Mouse (Mus musculus) heart, postnatal 14 days (tissue): Measurements from ENCODE around the gene Lyrm9. TPM values are rescaled to one million over a fixed set of nuclear protein-coding genes. Genes with fewer than 3 reads are reported as not detected.
A peak's percentile ranks its signal among the peaks of the same experiment; 100 is the strongest.
"Not testable (repeated sequence)": the region's sequence is repeated elsewhere in the genome, so short reads cannot be mapped to it uniquely, and the experiment has no call there.

ENCODE experiments used
- DNase-seq, 2 experiments: peaks; one replicate each; pipeline ENCODE4 v3.0.0; 2021 to 2022
- intact Hi-C: fragments of 180-260 bp; cut with DNase I; formaldehyde crosslinking; loops from one replicate; pipeline ENCODE4 v1.15.1; 2025
- total RNA-seq, 2 experiments: library from RNA; stranded (reverse); gene quantifications; 2 replicates each; pipeline ENCODE4 v1.2.3; 2021

Lyrm9 gene
- total RNA-seq, 2 experiments from 2014 or later: 31.1 to 36.3 TPM

DNA sequence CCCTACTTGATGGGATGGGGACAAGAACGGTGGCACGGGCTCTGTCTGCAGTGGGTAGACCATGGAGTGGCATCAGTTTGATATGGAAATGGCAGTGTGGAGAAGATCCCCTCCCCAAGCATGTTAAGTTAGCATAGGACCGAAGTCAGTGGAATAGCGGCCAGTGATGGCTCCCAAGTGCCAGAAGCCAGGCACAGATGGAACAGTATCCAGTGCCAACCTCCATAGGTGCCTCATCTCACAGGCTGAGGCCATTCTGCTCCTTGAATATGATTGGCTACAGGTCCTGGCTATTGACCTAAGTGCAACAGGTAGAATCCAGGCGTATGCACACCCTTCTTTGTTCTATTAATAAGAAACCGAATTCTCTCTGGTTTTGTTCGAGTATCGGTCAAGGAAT is 15.6 kb downstream of the Lyrm9 start:
- intact Hi-C loops: loop anchor here (10.0 kb wide), 1 partner anchor 313 kb away; no protein-coding TSS in a partner anchor

DNA sequence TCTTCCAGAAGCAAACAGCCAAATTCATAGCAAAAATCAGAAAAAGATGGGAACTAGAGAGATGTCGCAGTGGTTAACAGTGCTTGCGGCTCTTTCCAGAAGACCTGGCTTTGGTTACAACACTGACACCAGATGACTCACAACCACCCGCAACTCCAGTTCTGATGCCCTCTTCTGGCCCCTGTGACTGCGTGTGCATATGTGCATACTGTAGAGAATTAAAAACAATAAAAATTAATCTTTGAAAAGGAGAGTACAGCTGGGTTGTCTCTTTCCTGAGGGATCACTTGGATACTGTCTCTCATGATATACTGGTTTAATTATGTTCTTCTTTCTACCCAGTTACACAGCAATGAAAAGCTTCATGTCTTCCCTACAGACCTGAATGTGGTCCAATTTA is 20.2 kb downstream of the Lyrm9 start:
- no peak for DNase-seq
- intact Hi-C loops: loop anchor here (10.0 kb wide), 1 partner anchor 308 kb away; no protein-coding TSS in a partner anchor

More for the DNA sequence above, 15.6 kb downstream of the Lyrm9 start:
- no peak for DNase-seq

DNA sequence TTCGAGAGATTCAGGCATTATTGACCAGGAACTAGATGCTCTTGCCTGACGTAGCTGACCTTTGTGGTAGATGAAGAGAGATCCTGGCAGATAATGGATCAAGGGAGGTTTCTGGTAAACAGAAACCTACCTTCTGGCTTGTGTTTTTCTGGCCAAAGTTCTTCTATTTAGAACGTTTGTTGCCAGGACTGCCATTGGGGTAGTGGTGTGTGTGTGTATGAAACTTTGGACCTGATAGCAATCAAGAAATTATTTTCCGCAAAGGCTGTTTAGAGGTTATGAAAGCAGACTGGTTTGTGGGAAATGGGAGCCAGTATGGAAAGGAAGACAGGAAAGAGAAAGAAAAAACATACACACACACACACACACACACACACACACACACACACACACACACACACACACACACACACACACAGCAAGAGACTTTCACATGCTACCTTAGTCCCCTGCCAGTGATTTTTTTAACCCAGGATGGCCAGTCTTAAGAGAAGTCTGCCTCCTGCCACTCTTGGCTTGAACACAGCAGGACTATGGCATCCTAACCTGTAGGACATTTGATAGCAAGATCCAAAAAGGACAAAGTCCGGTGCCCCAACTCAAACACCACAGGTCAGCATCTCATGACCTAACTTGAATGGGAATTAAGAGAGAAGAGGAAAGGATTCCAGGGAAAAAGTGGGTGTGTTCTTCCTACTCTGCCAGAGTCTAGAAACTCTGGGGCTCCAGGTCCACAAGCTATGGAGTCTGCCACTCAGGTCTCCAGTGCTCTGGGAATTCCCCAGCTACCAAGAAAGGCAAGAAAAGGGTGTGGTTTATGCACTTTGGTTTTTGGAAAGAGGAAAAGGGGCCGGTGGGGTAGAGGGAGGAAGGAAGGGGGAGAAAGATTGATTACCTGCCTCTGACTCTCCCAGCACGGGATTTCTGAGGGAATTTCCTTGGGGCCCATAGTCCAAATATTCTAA is 21.8 kb downstream of the Lyrm9 start:
- intact Hi-C loops: loop anchor here (10.0 kb wide), 1 partner anchor 307 kb away; no protein-coding TSS in a partner anchor
- DNase-seq: no peak

DNA sequence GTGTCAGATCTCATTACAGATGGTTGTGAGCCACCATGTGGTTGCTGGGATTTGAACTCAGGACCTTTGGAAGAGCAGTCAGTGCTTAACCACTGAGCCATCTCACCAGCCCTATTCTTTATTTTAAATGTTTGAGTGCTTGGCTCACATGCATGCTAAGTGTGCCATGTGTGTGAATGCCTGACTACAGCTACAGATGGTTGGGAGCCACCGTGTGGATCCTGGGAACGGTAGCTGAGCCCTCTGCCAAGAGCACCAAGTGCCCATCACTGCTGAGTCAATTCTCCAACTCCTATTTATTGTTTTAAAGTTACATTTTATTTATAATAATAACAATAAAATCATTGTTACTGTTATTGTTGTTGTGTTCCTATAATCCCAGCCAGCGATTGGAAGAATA is 23.5 kb downstream of the Lyrm9 start:
- no peak for DNase-seq
- intact Hi-C loops: loop anchor here (10.0 kb wide), 2 partner anchors 305 to 365 kb away; no protein-coding TSS in a partner anchor

DNA sequence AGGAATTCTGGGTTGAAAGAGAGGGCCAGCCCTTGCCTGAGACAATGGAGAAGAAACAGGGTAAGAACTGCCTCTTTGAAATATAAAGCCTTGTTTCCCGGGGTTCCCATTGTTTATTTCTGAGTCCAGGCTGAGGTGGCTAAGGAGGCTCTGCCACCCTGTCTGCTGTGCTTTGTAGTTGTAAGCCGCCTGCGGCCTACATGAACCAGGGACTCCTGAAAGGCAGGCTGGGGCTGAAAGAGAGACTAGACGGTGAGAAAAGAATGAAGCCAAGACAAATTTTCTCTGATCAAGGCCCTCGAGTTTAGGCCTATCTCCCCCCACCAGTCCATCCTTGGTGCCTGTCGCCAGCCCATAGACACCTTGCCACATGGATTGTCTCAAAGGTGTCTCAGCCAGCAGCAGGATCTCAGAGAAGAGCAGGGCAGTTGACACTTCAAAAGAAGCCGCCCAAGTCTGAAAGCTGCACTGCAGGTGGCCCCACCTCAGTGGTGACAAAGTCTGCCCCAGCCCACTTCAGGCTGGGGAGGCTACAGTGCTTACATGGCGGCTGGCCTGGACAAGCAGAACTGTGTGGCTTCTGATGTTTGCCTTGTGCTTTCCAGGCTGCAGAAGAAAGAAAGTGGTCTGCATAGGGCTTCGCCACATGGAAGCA is 25.0 kb downstream of the Lyrm9 start:
- intact Hi-C loops: loop anchor here (10.0 kb wide), 1 partner anchor 363 kb away; no protein-coding TSS in a partner anchor

DNA sequence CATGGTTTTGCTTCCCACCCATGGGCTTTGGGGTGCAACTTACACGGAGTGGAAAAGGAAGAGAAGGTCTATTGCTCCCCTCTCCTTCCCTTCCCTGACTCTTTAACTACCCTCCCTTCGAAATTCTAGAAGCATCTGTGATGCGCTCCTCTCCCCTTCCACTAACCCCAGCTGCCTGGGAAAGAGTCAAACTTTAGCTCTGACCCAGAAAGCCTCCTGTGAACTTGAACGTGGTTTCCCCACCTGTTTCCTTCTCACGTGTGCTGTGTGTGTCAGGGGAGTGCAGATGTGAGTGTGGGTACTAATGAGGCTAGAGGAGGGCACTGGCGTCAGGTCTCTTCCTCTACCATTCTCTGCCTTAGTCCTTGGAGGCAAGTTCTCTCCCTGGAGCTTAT is 25.5 kb downstream of the Lyrm9 start:
- intact Hi-C loops: loop anchor here (10.0 kb wide), 1 partner anchor 363 kb away; no protein-coding TSS in a partner anchor
- no peak for DNase-seq

More for the DNA sequence above, 25.0 kb downstream of the Lyrm9 start:
- DNase-seq: no peak

DNA sequence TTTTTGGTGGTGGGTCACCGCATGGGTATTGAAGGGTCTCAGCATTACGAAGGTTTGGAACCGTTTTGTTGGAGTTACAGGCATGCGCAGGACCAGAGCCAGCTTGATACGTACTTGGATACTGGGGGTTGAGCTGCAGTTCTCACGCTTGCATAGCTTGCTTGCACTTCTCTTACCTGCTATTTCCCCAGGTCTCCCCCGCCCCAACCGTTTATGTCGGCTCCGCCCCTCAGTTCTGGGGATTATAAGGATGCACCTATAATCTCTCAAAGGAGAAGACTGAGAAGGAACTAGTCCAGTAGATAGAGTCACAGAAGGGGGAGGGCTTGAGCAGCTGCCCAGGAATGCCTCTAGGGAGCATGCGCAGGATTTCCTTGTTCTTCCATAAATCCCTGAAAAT is 26.1 kb downstream of the Lyrm9 start:
- intact Hi-C loops: loop anchor here (10.0 kb wide), 1 partner anchor 362 kb away; no protein-coding TSS in a partner anchor
- no peak for DNase-seq

DNA sequence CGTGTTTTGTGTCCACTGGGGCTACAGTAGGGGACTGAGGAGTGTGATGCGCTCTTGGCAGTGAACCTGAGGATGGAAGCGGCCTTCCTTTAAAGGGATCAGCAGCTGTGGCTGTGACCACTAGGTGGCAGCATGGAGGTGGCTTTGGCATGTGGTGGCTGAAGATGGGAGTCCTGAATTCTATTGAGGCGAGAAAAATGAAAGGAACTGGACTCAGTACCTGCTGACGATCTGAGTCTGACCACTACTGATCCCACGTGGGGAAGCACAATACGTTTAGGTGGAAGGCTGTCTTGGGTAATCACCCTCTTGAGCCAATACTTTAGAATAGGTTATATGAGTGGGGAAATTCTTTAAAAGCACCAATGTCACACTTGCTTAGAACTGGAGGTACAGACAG is 29.9 kb downstream of the Lyrm9 start:
- intact Hi-C loops: loop anchor here (1.0 to 10.0 kb wide), 3 partner anchors 67 to 358 kb away; no protein-coding TSS in a partner anchor
- DNase-seq: peak; percentile 85 to 93

DNA sequence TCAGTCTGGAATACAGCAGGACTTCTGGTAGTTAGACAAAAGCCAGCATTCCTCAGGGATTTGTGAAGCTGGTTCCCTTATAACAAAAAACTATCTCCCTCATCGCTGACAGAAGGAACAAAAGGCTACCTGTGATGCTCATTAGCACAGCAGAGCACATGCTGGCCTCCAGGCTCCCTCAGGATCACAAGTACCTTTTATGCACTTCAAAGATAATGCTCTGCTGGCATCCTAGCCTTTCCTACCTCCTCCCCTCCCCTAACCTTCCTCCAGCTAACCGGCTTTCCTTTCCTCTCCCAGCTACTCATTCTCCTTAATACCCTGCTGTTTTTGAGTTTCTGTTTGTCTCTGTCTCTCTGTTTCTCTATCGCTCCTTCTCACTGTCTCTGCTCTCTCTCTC is 31.2 kb downstream of the Lyrm9 start:
- intact Hi-C loops: loop anchor here (10.0 kb wide), 1 partner anchor 357 kb away; no protein-coding TSS in a partner anchor
- DNase-seq: no peak

DNA sequence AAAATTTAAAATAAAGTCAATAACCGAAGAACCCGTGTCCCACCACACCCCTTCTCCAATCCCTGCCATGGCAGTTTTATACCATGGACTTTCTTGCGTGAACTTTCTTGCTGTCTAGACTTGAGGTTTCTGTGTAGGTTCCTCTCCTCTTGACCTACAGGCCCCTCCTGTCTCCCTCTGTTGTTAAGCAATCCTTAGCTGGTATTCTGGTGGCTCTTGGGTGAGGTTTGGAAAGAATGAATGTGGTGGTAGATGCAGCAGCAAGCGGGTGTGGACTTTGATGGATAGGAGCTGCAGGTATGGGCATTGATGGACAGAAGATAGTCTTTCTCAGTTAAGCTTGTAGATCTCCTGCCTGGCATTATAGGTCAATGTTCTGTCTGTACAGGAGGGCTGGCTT is 37.5 kb downstream of the Lyrm9 start:
- intact Hi-C loops: no loop called here
- no peak for DNase-seq

DNA sequence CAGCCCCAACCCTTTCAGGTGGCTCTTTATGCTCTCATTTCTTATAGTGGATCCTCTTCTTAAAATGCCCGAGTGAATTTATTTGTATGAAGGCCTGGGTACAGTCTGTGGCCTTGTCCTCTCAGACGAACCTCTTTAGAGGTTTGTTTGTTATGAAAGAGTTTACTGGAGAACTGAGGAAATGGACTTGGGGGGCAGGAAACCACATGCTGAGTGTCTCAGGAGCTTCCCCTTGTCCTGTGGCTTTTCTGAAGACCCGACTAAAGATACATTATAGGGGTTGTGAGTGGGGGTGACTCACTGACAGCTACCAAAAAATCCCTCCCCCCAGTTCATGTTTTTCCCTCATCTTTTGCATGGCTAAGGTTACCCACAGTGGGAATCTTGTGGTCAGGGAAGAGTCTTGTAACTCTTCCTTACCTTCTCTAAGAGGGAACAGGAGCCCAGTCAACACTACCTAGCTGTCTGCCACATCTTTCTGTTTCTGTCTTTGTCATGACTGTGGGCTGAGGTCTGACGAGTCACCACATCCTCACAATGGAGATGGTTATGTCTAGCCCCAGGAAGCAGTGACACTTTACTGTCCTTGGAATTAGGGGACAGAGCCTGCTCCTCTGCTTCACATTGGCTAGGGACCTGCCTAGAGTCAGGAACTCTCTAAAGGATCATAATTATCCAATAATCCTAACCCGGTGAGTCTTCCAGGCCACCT is 38.3 kb downstream of the Lyrm9 start:
- DNase-seq: no peak
- intact Hi-C loops: no loop called here

DNA sequence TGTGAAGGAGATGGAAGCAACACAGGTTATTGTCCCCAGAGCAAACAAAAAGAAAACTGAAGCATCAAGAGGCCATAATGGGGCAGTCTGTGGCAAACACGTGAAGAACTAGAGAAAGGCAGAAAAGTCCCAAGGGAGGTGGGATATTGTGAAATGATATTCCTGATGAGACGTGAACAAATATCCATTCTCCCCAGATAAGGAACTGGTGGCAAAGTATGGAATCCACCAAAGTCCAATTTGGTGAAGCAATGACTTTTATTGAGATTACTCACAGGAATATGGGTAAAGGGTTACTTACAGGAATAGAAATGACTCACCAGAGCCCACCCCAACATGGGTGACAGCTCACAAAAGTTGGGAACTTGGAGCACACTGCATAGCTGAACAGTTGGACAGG is 38.9 kb downstream of the Lyrm9 start:
- intact Hi-C loops: no loop called here
- no peak for DNase-seq

DNA sequence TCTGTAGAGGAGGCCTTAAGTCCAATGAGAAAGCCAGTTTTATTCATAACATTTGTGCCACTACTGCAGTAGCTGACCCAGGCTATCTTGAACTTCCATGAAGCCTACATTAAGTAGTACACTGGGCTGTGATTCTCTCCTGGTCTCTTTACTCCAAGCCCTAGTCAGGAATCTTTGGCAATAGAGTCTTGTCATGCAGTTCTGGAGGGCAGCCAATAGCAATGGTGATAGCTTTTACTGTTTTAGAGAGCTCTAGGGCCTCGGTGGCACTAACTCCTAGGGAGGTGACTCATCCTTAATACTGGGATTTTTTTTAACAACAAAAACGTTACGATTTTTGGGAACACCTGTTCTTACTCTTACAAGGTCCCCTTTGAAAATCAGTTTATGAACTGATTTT is 40.1 kb downstream of the Lyrm9 start:
- peak in 1 of 2 experiments; percentile 16 for DNase-seq
- intact Hi-C loops: no loop called here

DNA sequence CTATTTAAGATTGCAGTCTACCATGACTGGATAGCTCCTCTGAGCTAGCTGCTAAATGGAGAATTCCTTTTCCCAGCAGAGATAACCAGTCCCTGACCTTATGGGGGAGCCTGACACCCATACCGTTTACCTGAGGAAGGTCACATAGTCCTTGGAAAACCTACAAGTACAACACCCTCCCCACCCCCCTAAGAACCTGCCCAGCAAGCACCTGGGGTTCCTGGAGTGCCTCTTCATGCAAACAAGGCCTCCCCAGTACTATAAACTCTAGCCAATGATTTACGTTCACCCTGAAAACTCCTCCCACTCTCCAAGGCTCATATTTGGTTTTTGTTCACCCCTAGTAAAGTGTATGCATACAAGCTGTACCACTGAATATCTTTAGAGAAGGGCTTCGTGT is 41.3 kb downstream of the Lyrm9 start:
- intact Hi-C loops: no loop called here
- DNase-seq: no peak

DNA sequence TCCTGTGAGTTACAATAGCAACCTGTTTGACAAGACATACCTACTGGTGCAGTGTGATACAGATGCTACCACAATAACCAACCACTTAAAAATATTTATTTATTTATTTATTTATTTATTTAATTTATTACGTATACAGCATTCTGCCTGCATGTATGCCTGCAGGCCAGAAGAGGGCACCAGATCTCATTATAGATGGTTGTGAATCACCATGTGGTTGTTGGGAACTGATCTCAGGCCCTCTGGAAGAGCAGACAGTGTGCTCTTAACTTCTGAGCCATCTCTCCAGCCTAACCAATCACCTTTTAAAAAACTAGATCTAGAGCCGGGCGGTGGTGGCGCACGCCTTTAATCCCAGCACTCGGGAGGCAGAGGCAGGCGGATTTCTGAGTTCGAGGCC is 42.8 kb downstream of the Lyrm9 start:
- DNase-seq, intact Hi-C loops: not testable (repeated sequence)

DNA sequence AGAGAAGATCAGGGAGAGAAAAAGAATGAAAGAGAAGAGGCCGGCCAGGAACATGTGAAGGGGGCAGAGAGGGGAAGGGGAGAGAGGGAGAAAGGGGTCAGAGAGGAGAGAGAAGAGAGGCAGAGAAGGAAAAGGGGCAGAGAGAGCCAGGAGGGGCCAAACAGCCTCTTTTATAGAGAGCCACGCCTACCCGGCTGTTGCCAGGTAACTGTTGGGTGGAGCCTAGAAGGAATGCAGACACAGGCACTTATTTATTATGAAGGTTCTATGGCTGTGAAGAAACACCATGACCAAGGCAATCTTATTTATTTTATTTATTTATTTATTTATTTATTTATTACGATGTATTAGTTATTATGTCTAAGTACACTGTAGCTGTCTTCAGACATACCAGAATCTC is 44.5 kb downstream of the Lyrm9 start:
- no peak for DNase-seq
- intact Hi-C loops: no loop called here

DNA sequence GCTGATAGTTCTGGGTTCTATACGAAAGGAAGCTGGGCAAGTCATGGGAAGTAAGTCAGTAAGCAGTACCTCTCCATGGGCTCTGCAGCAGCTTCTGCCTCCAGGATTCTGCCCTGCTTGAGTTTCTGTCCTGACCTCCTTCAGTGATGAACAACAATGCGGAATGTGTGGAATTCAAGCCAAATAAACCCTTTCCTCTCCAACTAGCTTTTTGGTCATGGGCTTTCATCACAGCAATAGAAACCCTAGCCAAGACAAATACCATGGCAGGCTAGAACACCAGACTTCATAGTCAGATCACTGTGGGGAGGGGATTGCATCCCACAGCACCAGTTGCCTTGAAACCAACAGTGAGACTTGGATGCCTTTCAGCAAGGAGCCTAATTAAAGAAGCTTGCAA is 46.4 kb downstream of the Lyrm9 start:
- no peak for DNase-seq
- intact Hi-C loops: no loop called here

DNA sequence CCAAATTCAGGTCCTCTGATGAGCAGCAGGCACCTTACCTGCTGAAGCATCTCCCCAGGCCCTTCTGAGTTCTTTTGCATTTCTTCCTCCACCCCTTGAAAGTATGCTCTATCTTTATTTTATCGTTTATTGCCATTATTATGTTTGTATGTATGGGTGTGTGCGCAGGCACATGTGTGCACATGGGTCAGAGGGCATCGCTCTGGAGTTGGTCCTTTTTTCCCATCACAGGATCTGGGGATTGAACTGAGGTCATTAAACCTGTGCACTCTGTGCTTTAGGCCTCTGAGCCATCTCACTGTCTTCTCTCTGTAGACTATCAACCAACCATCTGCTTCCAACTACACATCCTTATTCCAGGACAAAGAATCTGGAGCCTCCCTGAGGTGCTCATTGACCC is 53.3 kb downstream of the Lyrm9 start:
- intact Hi-C loops: no loop called here
- DNase-seq: no peak

DNA sequence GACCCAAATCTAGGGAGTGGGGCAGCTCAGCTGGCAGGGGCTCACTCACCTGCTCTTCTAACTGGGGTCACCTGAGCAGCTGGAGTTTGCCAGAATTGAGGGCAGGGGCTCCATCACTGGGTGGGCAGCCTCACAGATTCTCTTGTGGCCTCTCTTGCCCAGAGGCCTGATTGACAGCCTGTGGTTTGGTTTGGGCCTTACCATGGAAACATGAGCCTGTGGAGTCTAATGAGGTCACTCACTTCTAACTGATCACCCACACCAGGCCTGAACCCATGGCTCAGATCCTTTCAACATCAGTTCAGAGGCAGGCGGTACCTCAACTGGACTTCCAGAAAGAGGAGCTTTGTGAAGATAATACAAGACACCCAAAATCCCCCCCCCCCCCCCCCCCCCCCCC is 60.3 kb downstream of the Lyrm9 start:
- intact Hi-C loops: no loop called here
- no peak for DNase-seq
